Mouse (Mus musculus) c-Kit-negative CD71-positive TER-119-positive erythroid progenitor cells, embryonic 14.5 days (primary cell): ENCODE data around the gene Cldn3.

Source experiments
- DNase-seq: peaks from one replicate; pipeline ENCODE4 v3.0.0-alpha.2; 2013; ENCODE audit warnings: low read depth, low spot score

The Cldn3 gene

DNA sequence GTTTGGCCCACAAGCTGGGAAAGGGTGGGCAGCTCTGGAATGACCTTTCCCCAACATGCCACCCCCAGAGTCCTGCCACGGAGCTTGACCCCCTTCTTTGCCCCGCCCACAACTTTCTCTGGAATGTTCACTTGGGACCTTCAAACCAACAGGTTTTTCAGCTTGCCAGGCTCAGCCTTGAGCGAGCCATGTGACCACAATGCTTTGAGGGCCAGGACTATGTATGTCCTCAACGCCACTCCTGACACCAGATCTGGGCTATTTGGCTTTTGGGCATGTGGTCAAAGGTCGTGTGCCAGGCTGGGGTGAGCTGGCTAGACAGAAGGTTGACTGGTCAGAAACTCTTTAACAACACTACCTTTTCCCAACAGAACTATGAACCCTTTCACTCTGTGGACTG, 16.1 kb downstream of the Cldn3 start:
- DNase-seq: no peak

GRCm38 (mm10) chr5:135007802-135008571, 22.0 kb downstream of the Cldn3 start:
- no peak for DNase-seq

- peak; percentile 100 for DNase-seq
Measured at GRCm38 (mm10) chr5:135008671-135009589, 22.9 kb downstream of the Cldn3 start, which contains the start of gene Abhd11. Abhd11 (plus strand) TSS chr5:135009152.

DNA sequence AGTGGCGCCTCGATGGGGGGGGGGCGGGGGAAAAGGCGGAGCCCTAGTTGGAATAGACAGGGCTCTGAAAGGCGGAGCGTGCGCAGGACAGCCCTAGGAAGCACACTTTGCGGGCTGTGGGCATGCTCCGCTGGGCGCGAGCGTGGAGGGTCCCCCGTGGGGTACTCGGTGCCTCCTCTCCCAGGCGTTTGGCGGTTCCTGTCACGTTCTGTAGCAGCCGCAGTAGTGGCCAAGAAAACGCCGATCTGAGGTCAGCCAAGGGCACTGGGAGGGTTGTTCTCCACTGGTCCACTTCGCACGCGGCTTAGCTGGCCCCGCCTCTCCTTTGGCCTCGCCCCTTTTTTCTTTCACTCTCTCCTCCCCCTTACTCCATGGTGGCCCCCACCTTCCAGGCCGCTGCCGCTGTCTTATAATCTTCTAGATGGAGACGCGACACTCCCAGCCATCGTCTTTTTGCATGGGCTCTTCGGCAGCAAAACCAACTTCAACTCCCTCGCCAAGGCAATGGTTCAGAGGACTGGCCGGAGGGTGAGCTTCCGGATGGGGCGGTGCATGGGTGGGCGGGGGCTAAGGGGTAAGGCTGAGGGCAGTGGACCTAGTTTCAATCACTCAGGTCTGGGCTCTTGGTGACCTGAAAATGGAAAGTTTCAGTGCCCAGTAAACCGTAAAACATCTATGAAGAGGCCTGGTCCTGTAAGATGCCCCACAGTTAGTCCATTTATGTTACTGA, 23.7 kb downstream of the Cldn3 start:
- peak; percentile 78 for DNase-seq

- DNase-seq: no peak
Measured at GRCm38 (mm10) chr5:135010320-135010709, 24.3 kb downstream of the Cldn3 start.

DNA sequence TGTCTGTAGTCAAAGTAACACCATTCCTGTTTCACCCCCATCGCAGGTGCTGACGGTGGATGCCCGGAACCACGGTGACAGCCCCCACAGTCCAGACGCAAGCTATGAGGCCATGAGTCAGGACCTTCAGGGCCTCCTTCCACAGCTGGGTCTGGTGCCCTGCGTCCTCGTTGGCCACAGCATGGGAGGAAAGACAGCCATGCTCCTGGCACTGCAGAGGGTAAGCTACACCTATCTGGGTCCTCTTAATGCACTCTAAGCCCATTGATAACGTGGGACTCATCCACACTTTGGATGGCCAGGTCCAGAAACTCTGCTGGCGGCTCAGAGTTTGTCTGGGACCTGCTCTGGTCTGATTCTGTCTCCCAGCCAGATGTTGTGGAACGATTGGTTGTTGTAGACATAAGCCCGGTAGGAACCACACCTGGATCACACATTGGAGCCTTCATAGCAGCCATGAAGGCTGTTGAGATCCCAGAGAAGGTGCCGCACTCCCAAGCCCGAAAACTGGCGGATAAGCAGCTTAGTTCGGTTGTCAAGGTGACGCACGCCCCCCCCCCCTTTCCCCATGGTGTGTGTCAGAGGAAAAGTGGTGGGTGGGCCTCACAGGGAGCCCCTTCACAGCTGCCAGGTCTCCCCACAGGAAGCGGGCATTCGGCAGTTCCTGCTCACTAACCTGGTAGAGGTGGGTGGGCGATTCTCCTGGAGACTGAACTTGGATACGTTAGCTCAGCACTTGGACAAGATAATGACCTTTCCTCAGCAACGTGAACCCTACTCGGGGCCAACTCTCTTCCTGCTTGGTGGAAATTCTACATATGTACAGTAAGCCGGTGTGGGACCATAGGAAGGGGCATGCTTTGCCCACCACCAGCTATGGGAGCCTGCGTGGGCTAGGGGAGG, 25.1 kb downstream of the Cldn3 start:
- DNase-seq: no peak

- DNase-seq: no peak
Measured at GRCm38 (mm10) chr5:135011809-135012613, 26.0 kb downstream of the Cldn3 start.

DNA sequence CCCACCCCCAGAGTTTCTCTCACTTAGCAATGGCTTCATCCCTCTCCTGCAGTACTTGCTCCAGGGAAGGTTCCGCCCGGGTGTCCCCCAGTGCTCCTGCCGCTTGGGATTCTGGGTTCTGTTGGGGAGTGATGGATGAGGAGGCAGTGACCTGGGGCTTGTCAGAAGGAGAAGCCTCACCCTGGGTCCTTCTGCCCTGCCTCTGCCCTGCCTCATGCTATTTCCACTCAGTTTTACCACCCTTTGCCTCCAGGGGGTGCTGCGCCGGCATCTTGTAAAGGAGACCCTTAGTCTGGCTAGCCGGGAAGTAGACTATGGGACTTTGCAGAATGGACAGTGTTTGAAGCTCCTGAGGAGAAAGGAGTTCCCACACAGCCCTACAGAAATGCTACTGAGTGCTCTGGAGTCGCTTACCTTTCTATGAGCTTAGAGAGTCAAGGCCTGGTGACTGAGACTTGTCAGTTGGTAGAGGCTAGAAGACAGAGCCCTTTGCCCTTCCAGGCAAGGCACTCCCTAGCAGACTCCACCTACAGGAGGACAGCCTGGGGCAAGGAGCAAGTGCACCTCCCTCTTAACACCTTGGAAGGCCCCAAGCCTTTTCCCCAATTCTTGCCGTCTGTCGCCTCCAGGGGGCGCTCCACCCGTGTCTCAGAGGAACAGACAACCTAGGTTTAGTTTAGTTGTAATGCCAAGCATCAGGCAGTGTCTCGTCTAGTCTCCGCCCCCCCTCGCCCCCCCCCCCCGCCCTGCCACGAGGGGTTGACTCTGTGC, 26.8 kb downstream of the Cldn3 start:
- DNase-seq: peak; percentile 71

DNA sequence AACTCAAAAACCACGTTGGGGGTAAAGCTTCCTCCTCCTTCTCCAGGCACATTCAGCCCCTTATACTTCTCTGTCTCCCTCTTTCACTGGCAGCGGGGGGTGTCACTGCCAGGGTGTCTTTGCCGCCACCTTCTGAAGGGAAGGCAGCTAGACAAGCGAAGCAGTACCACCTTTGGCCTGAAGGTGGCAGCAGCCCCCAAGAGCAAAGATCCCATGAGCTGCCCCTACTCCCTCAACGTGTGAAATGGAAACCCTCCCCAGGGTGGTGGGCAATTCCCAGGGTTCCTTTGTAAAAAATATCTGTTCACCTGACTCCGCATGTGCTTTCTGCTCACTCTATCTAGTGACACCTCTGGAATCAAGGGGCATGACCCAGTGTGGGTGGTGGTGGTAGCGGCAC, 29.5 kb downstream of the Cldn3 start:
- DNase-seq: peak; percentile 60

GRCm38 (mm10) chr5:135016224-135016759, 30.3 kb downstream of the Cldn3 start:
- DNase-seq: no peak

DNA sequence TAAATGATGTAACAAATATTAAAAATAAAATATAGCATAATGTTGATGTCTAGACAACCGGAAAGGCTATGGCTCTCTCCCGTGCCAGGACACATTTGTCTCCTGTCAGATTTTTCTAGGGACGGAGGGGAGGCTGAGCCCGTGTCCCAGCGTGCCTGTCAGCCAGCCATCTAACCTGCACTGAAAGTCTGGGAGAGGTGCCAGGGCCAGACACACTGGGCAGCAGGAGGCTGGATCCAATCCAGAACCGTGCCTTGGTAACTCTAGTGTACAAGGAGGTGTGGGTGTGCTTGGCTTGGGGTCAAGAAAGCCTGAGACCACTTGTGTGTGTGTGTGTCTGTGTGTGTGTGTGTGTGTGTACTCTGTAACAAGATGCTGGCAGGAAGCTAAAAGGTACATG, 35.8 kb downstream of the Cldn3 start:
- no peak for DNase-seq

DNA sequence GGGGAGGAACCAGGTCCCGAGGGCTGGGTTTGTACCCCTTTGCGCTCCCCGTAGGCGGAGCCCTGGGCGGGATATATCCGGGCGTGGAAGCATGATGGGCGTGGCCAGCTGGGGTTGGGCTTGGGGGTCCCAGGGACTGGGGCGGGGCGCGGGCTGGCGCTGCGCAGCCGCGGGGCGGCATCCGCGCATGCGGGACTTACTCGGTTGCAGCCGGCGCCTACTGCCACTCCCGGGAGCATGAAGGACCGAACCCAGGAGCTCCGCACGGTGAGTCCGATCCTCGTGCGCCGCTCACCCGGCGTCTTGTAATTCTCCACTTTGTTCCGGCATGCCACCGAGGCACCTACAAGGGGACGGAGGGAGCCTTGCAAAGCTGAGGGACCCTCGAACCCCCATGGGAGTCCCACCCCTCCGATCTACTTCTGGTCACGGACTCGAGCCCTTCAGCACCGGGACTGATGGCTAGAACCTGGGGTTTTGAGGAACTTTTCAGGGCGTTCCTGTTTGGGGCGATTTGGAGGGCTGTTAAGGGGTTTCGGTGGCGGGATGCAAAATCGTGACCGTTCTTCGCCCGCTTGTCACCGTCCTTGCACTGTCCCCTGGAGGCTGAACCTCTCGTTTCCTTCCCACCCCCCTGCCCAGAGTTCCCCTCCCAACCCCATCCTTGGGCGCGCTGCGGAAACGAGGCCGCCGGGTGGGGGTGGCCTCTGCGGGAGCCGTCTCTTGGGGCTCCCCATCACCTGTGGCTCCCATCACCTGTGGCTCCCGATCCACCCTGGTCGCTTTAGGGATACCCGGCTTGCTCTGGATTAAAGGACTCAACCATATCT, 37.5 kb downstream of the Cldn3 start, which contains the start of gene Stx1a:
Gene Stx1a (plus strand): TSS at position 139 of the 830 bp plus-strand sequence.
- no peak for DNase-seq

DNA sequence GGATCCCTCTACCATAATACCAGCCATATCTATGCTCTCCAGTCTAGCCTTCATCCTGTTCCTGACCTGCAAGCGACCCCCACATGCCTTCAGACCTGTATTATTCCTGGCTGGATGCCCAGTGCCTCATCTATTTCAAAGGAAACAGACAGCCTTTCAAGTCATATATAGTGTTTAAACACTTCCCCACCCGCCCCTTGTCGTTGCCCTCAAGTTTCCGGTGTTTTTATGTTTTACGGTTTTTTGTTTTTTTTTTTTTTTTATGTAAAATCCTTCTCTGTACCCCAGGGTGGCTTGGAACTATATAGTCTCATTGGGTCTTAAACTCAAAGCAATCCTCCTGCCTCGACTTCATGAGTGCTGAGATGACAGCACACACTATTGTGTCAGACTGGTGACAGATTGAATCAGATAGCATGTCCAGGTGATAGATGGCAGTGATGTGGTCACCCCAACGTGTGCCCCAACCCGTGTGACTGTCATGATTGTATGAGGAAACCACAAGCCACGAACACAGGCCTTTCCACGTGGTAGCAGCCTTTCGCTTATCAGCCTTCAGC, 38.7 kb downstream of the Cldn3 start:
- no peak for DNase-seq

- DNase-seq: no peak
Measured at GRCm38 (mm10) chr5:135025899-135026298, 39.9 kb downstream of the Cldn3 start.

DNA sequence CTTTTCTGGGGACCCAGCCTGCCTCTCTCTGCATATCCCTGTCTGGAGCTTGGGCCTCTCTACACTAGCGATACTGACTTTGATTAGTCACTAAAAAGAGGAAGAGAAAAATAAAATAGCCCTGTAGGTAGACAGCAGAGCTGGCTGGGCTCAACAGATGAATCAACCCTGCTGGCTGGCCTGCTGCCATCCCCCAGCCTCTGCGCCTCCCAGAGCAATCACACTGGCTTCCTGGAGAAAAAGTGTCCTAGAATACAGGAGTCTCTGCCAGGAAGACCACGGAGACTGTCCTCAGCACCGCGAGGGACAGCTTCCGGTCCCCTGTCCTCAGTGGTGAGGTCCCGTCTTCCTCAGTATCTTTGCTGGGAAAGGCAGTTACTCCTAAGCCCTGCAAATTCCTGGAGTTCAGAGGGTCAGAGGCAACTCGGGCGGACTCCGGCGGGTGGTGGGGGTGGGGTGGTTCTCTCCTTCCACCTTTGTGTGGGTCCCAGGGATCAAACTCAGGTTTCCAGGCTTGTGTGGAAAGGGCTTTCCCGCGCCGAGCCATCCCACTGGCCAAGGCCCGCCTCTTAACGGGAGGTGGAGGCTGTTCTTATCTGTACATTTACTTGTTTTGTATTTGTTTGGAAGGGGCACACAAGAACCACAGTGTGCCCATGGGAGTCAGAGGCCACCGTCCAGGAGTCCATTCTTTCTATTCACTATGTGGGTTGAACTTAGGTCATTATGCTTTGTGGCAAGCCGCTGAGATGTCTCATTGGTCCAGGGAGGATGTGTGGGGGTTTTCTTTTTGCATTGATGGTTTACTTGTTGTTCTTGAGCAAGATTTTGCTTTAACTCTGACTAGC, 43.2 kb downstream of the Cldn3 start:
- no peak for DNase-seq

GRCm38 (mm10) chr5:135032581-135032980, 46.6 kb downstream of the Cldn3 start:
- no peak for DNase-seq

DNA sequence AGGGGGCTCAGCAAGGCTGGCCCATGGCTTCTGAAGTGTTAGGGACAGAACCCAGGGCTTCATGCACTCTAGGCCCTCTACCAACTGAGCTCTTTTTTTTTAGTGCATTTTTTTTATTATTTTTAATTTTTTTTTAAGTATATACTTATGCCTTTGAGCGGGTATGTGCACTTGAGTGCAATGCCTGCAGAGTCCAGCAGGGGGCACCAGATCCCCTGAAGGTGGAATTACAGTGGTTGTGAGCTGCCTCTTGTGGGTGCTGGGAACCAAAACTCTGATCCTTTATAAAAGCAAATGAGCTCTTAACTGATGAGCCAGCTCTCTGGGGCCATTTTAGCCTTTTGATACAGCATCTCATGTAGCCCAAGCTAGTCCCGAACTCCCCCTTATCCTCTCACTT, 48.6 kb downstream of the Cldn3 start:
- DNase-seq: no peak
